Mouse (Mus musculus): ENCODE results near the gene Mettl21e. TPM values are rescaled to one million over a fixed set of nuclear protein-coding genes. Genes with fewer than 3 reads are reported as not detected.

Gene Mettl21e
- polyA plus RNA-seq, 1 experiment: not detected

GRCm38 (mm10) chr1:44158317-44158716, 60.4 kb downstream of the Mettl21e start:
- H3K27me3 ChIP-seq (ENCODE audit: control insufficient read depth): no peaks in the 10 kb centered on the region
- peaks cover 50% of the 10 kb centered on the region for H3K36me3 ChIP-seq (ENCODE audit: control insufficient read depth)
- H3K9me3 ChIP-seq (ENCODE audit: control insufficient read depth, low read length): no peaks in the 10 kb centered on the region
- H3K4me1 ChIP-seq (ENCODE audit: control insufficient read depth): no peaks in the 10 kb centered on the region
- H3K4me3 ChIP-seq (replicated peaks): no peak overlapping the region
- TF ChIP-seq GATA1 (IDR thresholded peaks at IDR 0.05; ENCODE audit: low read length) (no peak), TAL1 (IDR thresholded peaks at IDR 0.05; ENCODE audit: low read length) (no peak)

DNA sequence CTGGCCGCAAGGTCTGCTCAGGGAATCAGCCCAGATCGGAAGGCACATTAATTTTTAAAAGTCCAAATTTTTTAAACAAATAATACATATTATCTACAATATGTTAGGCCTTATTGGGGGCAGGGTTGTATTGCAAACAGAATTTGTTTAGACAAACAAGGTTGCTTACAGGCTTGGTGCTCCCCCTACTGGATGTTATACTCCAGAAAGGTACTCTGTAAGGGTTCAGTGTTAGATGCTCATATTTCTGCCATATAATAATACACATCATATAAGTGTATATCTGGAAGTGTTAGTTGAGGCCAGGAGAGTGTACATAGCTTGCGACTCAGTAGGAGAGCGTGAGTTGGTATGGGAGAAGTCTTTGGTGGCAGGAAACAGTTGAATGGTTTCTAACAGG, 63.5 kb downstream of the Mettl21e start:
- Histone ChIP-seq H3K27me3 (ENCODE audit: control insufficient read depth) (no peaks in the 10 kb centered on the region), H3K4me3 (replicated peaks) (no peak overlapping the region), H3K9me3 (ENCODE audit: control insufficient read depth, low read length) (no peaks in the 10 kb centered on the region), H3K36me3 (ENCODE audit: control insufficient read depth) (peaks cover 24% of the 10 kb centered on the region), H3K4me1 (ENCODE audit: control insufficient read depth) (no peaks in the 10 kb centered on the region)
- TF ChIP-seq TAL1 (IDR thresholded peaks at IDR 0.05; ENCODE audit: low read length) (no peak), GATA1 (IDR thresholded peaks at IDR 0.05; ENCODE audit: low read length) (no peak)

Other genes with a start within 250 kb of the Mettl21e start
- not detected in 2 replicates for gene Mettl21c, start 198.9 kb downstream of the Mettl21e start, polyA plus RNA-seq (2012)
- 0.02 TPM in 1 of 2 replicates, not detected in the other for gene Gm8251, start 157.0 kb downstream of the Mettl21e start, polyA plus RNA-seq (2012)
- 0.37 and 0.63 TPM in 2 replicates for gene Tex30, start 116.5 kb downstream of the Mettl21e start, polyA plus RNA-seq (2012)
- 0.10 TPM in 1 of 2 replicates, not detected in the other for gene Kdelc1, start 100.2 kb downstream of the Mettl21e start, polyA plus RNA-seq (2012)
- gene Bivm, start 100.0 kb downstream of the Mettl21e start, polyA plus RNA-seq (2012): 0.06 TPM in 1 of 2 replicates, not detected in the other
- gene Ercc5, start 71.2 kb downstream of the Mettl21e start, polyA plus RNA-seq (2012): 0.04 and 0.23 TPM in 2 replicates